Mouse (Mus musculus): ENCODE results near the gene 2700049A03Rik. TPM values are rescaled to one million over a fixed set of nuclear protein-coding genes. Genes with fewer than 3 reads are reported as not detected.

Gene 2700049A03Rik
- polyA plus RNA-seq, 2 experiments: 2.7 to 4.1 TPM

DNA sequence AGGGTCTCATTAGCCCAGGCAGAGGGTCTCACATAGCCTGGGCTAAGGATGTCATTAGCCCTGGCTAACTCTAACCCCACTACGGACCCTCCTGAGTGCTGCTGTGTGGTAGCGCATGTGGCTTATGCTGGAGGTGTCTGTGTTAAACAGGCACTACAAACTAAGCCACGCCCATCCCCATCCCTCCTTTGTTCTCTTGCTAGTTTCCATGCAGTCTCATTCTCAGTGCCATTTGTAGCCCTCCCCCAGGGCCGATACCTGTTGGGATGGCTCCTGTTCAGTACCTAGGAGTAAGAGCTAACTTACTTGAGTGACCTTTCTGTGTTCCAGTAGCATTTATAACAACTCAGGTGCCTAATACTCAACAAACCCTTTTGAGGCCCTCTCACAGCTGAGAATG lies 100.4 kb downstream of the 2700049A03Rik start:
- Histone ChIP-seq H3K36me3 (replicated peaks; ENCODE audit: control insufficient read depth, insufficient read depth, low read depth) (no peaks in the 10 kb centered on the region), H3K4me3 (ENCODE audit: insufficient read depth in 1 of 2, low read depth in 2 of 2, low read length in 2 of 2) (no peak overlapping the region), H3K9ac (replicated peaks) (no peak overlapping the region), H3K9me3 (ENCODE audit: control insufficient read depth, low read length) (no peaks in the 10 kb centered on the region), H3K4me2 (ENCODE audit: low read depth) (no peak overlapping the region), H3K27ac (no peak overlapping the region), H3K27me3 (ENCODE audit: control insufficient read depth, insufficient read depth, low read length) (no peaks in the 10 kb centered on the region), H3K4me1 (replicated peaks; ENCODE audit: control insufficient read depth in 2 of 2, insufficient read depth in 2 of 2, low read length in 1 of 2) (no peaks in the 10 kb centered on the region)
- 69% methylated on average over 4 of the region's 4 CpGs for whole genome bisulfite sequencing (ENCODE audit: insufficient replicate concordance)
- ATAC-seq (ENCODE audit: insufficient read depth) (no peak), DNase-seq (ENCODE audit: low read depth in 3 of 3, low spot score in 3 of 3) (no peak)
- no peak for TF ChIP-seq EP300 (IDR thresholded peaks at IDR 0.05; ENCODE audit: low read depth)
- no peak for TF ChIP-seq CTCF (IDR thresholded peaks at IDR 0.05; ENCODE audit: low read depth)

DNA sequence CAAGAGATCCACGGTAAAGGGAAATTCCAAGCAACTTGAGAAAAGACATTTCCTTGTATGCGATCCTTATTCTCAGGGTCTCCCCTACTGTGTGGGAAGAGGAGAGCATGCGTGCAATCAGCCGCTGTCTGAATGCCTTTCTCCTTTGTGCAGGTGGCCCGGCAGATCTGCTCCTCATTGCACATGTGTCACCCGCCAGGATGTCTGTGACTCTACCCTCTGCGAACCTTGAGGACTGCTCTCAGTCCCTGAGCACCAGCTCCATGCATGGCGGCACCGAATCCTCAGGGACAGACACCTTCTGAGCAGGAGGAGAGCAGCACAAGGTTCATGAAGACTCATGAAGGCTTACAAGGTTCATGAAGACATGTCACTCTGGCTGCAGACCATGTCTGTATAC lies 106.1 kb downstream of the 2700049A03Rik start:
- 78% methylated on average over 9 of the region's 9 CpGs for WGBS (ENCODE audit: insufficient replicate concordance)
- Histone ChIP-seq H3K9ac (replicated peaks) (no peak overlapping the region), H3K4me2 (ENCODE audit: low read depth) (no peak overlapping the region), H3K27me3 (ENCODE audit: control insufficient read depth, insufficient read depth, low read length) (no peaks in the 10 kb centered on the region), H3K36me3 (replicated peaks; ENCODE audit: control insufficient read depth, insufficient read depth, low read depth) (no peaks in the 10 kb centered on the region), H3K9me3 (ENCODE audit: control insufficient read depth, low read length) (no peaks in the 10 kb centered on the region), H3K4me3 (ENCODE audit: insufficient read depth in 1 of 2, low read depth in 2 of 2, low read length in 2 of 2) (no peak overlapping the region), H3K27ac (no peak overlapping the region), H3K4me1 (replicated peaks; ENCODE audit: control insufficient read depth in 2 of 2, insufficient read depth in 2 of 2, low read length in 1 of 2) (no peaks in the 10 kb centered on the region)
- TF ChIP-seq EP300 (IDR thresholded peaks at IDR 0.05; ENCODE audit: low read depth) (no peak), CTCF (IDR thresholded peaks at IDR 0.05; ENCODE audit: low read depth) (no peak)
- ATAC-seq (ENCODE audit: insufficient read depth): no peak
- DNase-seq (ENCODE audit: low read depth in 3 of 3, low spot score in 3 of 3): no peak

- TF ChIP-seq EP300 (IDR thresholded peaks at IDR 0.05; ENCODE audit: low read depth) (no peak), CTCF (IDR thresholded peaks at IDR 0.05; ENCODE audit: low read depth) (no peak)
- DNase-seq (ENCODE audit: low read depth in 3 of 3, low spot score in 3 of 3): no peak
- H3K27ac ChIP-seq: no peak overlapping the region
- H3K4me3 ChIP-seq (ENCODE audit: insufficient read depth in 1 of 2, low read depth in 2 of 2, low read length in 2 of 2): no peak overlapping the region
- no peaks in the 10 kb centered on the region for H3K36me3 ChIP-seq (replicated peaks; ENCODE audit: control insufficient read depth, insufficient read depth, low read depth)
- 69% methylated on average over 11 of the region's 11 CpGs for WGBS (ENCODE audit: insufficient replicate concordance)
- H3K9me3 ChIP-seq (ENCODE audit: control insufficient read depth, low read length): no peaks in the 10 kb centered on the region
- no peak overlapping the region for H3K4me2 ChIP-seq (ENCODE audit: low read depth)
- H3K27me3 ChIP-seq (ENCODE audit: control insufficient read depth, insufficient read depth, low read length): no peaks in the 10 kb centered on the region
- H3K4me1 ChIP-seq (replicated peaks; ENCODE audit: control insufficient read depth in 2 of 2, insufficient read depth in 2 of 2, low read length in 1 of 2): no peaks in the 10 kb centered on the region
- no peak for ATAC-seq (ENCODE audit: insufficient read depth)
- no peak overlapping the region for H3K9ac ChIP-seq (replicated peaks)
These were observed 108.2 kb downstream of the 2700049A03Rik start for GRCm38 (mm10) chr12:71244766-71245390.

DNA sequence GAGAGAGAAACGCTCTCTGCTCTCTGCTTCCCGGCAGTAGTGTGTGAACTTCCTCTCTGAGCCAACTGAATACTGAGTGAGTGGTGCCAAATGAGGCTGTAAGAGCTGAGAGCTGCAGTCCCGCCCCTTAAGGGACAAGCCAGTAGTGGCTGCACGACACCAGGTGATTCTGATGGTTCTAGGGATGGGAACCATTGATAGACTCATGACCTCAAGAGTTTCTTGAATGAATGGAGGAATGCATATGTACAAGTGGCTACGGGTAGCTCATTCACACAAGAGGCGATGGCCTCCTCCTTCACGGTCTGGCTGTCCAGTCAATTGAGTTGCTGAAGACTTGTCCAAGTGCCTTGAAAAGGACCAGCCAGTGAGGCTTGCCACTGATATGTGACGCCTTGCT lies 110.5 kb downstream of the 2700049A03Rik start:
- no peaks in the 10 kb centered on the region for H3K4me1 ChIP-seq (replicated peaks; ENCODE audit: control insufficient read depth in 2 of 2, insufficient read depth in 2 of 2, low read length in 1 of 2)
- DNase-seq (ENCODE audit: low read depth in 3 of 3, low spot score in 3 of 3) (no peak), ATAC-seq (ENCODE audit: insufficient read depth) (no peak)
- no peak overlapping the region for H3K27ac ChIP-seq
- TF ChIP-seq EP300 (IDR thresholded peaks at IDR 0.05; ENCODE audit: low read depth) (no peak), CTCF (IDR thresholded peaks at IDR 0.05; ENCODE audit: low read depth) (no peak)
- H3K4me3 ChIP-seq (ENCODE audit: insufficient read depth in 1 of 2, low read depth in 2 of 2, low read length in 2 of 2): no peak overlapping the region
- 64% methylated on average over 8 of the region's 8 CpGs for WGBS (ENCODE audit: insufficient replicate concordance)
- no peaks in the 10 kb centered on the region for H3K27me3 ChIP-seq (ENCODE audit: control insufficient read depth, insufficient read depth, low read length)
- no peaks in the 10 kb centered on the region for H3K9me3 ChIP-seq (ENCODE audit: control insufficient read depth, low read length)
- no peaks in the 10 kb centered on the region for H3K36me3 ChIP-seq (replicated peaks; ENCODE audit: control insufficient read depth, insufficient read depth, low read depth)
- no peak overlapping the region for H3K9ac ChIP-seq (replicated peaks)
- no peak overlapping the region for H3K4me2 ChIP-seq (ENCODE audit: low read depth)

DNA sequence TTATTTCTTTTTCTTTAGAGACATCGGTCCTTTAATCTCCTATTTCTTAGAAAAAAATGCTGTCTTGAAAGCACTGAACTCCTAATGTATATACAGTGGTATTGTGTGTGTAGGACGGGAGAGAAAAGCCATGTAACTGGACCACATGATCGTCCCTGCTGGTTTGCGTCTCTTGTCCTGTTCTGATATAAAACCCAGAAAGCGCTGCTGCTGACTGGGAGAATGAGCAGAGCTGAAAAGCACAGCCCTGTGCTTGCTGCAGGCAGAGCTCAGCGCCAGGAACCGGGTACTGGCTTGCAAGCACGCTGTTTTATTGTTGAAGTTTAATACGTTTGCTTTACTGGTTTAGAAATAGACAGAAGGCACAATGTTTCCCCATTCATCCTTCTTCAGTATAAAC lies 112.7 kb downstream of the 2700049A03Rik start:
- TF ChIP-seq EP300 (IDR thresholded peaks at IDR 0.05; ENCODE audit: low read depth): no peak
- no peak for TF ChIP-seq CTCF (IDR thresholded peaks at IDR 0.05; ENCODE audit: low read depth)
- Histone ChIP-seq H3K4me3 (ENCODE audit: insufficient read depth in 1 of 2, low read depth in 2 of 2, low read length in 2 of 2) (no peak overlapping the region), H3K36me3 (replicated peaks; ENCODE audit: control insufficient read depth, insufficient read depth, low read depth) (no peaks in the 10 kb centered on the region), H3K27me3 (ENCODE audit: control insufficient read depth, insufficient read depth, low read length) (no peaks in the 10 kb centered on the region), H3K4me1 (replicated peaks; ENCODE audit: control insufficient read depth in 2 of 2, insufficient read depth in 2 of 2, low read length in 1 of 2) (no peaks in the 10 kb centered on the region), H3K4me2 (ENCODE audit: low read depth) (no peak overlapping the region), H3K9me3 (ENCODE audit: control insufficient read depth, low read length) (no peaks in the 10 kb centered on the region), H3K9ac (replicated peaks) (no peak overlapping the region), H3K27ac (no peak overlapping the region)
- DNase-seq (ENCODE audit: low read depth in 3 of 3, low spot score in 3 of 3) (no peak), ATAC-seq (ENCODE audit: insufficient read depth) (no peak)
- WGBS (ENCODE audit: insufficient replicate concordance): 66% methylated on average over 9 of the region's 9 CpGs

All from liver, embryonic 14.5 days (tissue).